Mouse (Mus musculus): ENCODE results near the gene Hoxd13. TPM values are rescaled to one million over a fixed set of nuclear protein-coding genes. Genes with fewer than 3 reads are reported as not detected.
A peak's percentile ranks its signal among the peaks of the same experiment; 100 is the strongest.

The Hoxd13 gene
- polyA plus RNA-seq, 1 experiment from 2014 or later, result not detected

GRCm38 (mm10) chr2:74693432-74693827 is 25.3 kb downstream of the Hoxd13 start:
- 8% methylated on average over 4 of the region's 4 CpGs for WGBS
- 0 out of 2 replicates have a peak, but pooled peaks cover 3% of the 10 kb centered on the region for H3K9me3 ChIP-seq (replicated peaks)
- no peak overlapping the region for H3K27ac ChIP-seq

GRCm38 (mm10) chr2:74694066-74694465 is 26.0 kb downstream of the Hoxd13 start:
- Histone ChIP-seq H3K27ac (no peak overlapping the region), H3K9ac (no peak overlapping the region), H3K9me3 (replicated peaks) (0 out of 2 replicates have a peak, but pooled peaks cover 3% of the 10 kb centered on the region), H3K27me3 (peaks cover 94% of the 10 kb centered on the region), H3K4me1 (peaks cover 10% of the 10 kb centered on the region), H3K36me3 (no peaks in the 10 kb centered on the region), H3K4me3 (no peak overlapping the region), H3K4me2 (replicated peaks) (no peak overlapping the region)
- ATAC-seq (ENCODE audit: low FRiP score), result no peak
- WGBS, result 1% methylated on average over 16 of the region's 16 CpGs

More at GRCm38 (mm10) chr2:74693432-74693827, 25.3 kb downstream of the Hoxd13 start:
- Histone ChIP-seq H3K4me2 (replicated peaks) (no peak overlapping the region), H3K4me3 (no peak overlapping the region), H3K27me3 (peaks cover 95% of the 10 kb centered on the region), H3K36me3 (no peaks in the 10 kb centered on the region), H3K9ac (no peak overlapping the region), H3K4me1 (peaks cover 10% of the 10 kb centered on the region)
- no peak for ATAC-seq (ENCODE audit: low FRiP score)

- H3K27me3 ChIP-seq, result peaks cover 96% of the 10 kb centered on the region
- H3K9me3 ChIP-seq (replicated peaks), result 0 out of 2 replicates have a peak, but pooled peaks cover 3% of the 10 kb centered on the region
- no peak for ATAC-seq (ENCODE audit: low FRiP score)
- no peak overlapping the region for H3K9ac ChIP-seq
- H3K4me3 ChIP-seq, result no peak overlapping the region
- no peak overlapping the region for H3K4me2 ChIP-seq (replicated peaks)
- no peaks in the 10 kb centered on the region for H3K36me3 ChIP-seq
- no peak overlapping the region for H3K27ac ChIP-seq
- H3K4me1 ChIP-seq, result peaks cover 10% of the 10 kb centered on the region
- WGBS, result 11% methylated on average over 1 of the region's 1 CpGs
Measured at GRCm38 (mm10) chr2:74695383-74695782, 27.3 kb downstream of the Hoxd13 start.

- Histone ChIP-seq H3K9ac (no peak overlapping the region), H3K27me3 (peaks cover 99% of the 10 kb centered on the region), H3K4me3 (no peak overlapping the region), H3K9me3 (replicated peaks) (0 out of 2 replicates have a peak, but pooled peaks cover 3% of the 10 kb centered on the region), H3K4me1 (peaks cover 10% of the 10 kb centered on the region), H3K4me2 (replicated peaks) (no peak overlapping the region), H3K27ac (no peak overlapping the region), H3K36me3 (no peaks in the 10 kb centered on the region)
- WGBS, result under 1% methylated on average over 7 of the region's 7 CpGs
- ATAC-seq (ENCODE audit: low FRiP score), result no peak
Measured at GRCm38 (mm10) chr2:74695813-74696430, 27.8 kb downstream of the Hoxd13 start.

- H3K4me1 ChIP-seq, result peaks cover 10% of the 10 kb centered on the region
Measured at GRCm38 (mm10) chr2:74696442-74697335, 28.6 kb downstream of the Hoxd13 start.

GRCm38 (mm10) chr2:74697567-74698121 is 29.5 kb downstream of the Hoxd13 start, which contains the start of gene Hoxd9:
Gene Hoxd9 (plus strand): TSS chr2:74697727.
- Histone ChIP-seq H3K4me3 (peak within 1 kb of the TSS; percentile 24), H3K9ac (no peak within 1 kb of the TSS), H3K27me3 (peaks cover 97% of the 10 kb centered on the region), H3K4me1 (peaks cover 10% of the 10 kb centered on the region), H3K4me2 (replicated peaks) (peak within 1 kb of the TSS; percentile 48), H3K9me3 (replicated peaks) (no peaks in the 10 kb centered on the region), H3K36me3 (no peaks in the 10 kb centered on the region), H3K27ac (no peak within 1 kb of the TSS)
- ATAC-seq (ENCODE audit: low FRiP score), result peak; percentile 80
- under 1% methylated on average over 43 of the region's 43 CpGs for WGBS

More at GRCm38 (mm10) chr2:74696442-74697335, 28.6 kb downstream of the Hoxd13 start:
- Histone ChIP-seq H3K4me3 (no peak overlapping the region), H3K27ac (no peak overlapping the region), H3K4me2 (replicated peaks) (no peak overlapping the region), H3K9me3 (replicated peaks) (no peaks in the 10 kb centered on the region), H3K27me3 (peaks cover 99% of the 10 kb centered on the region), H3K9ac (no peak overlapping the region), H3K36me3 (no peaks in the 10 kb centered on the region)
- no peak for ATAC-seq (ENCODE audit: low FRiP score)
- WGBS, result under 1% methylated on average over 34 of the region's 34 CpGs

GRCm38 (mm10) chr2:74698201-74699052 is 30.3 kb downstream of the Hoxd13 start:
- Histone ChIP-seq H3K27me3 (peaks cover 96% of the 10 kb centered on the region), H3K9me3 (replicated peaks) (no peaks in the 10 kb centered on the region), H3K4me3 (peak overlapping the region; percentile 24), H3K36me3 (no peaks in the 10 kb centered on the region), H3K4me2 (replicated peaks) (peak overlapping the region; percentile 48), H3K9ac (no peak overlapping the region), H3K27ac (no peak overlapping the region), H3K4me1 (peaks cover 10% of the 10 kb centered on the region)
- ATAC-seq (ENCODE audit: low FRiP score), result 0 out of 2 replicates have a peak, but pooled peaks have one; percentile 26
- under 1% methylated on average over 85 of the region's 86 CpGs for WGBS

GRCm38 (mm10) chr2:74699053-74699430 is 30.9 kb downstream of the Hoxd13 start:
- Histone ChIP-seq H3K27ac (no peak overlapping the region), H3K4me3 (no peak overlapping the region), H3K36me3 (no peaks in the 10 kb centered on the region), H3K9me3 (replicated peaks) (no peaks in the 10 kb centered on the region), H3K27me3 (peaks cover 96% of the 10 kb centered on the region), H3K4me1 (peaks cover 10% of the 10 kb centered on the region), H3K4me2 (replicated peaks) (no peak overlapping the region), H3K9ac (no peak overlapping the region)
- ATAC-seq (ENCODE audit: low FRiP score), result no peak
- WGBS, result 1% methylated on average over 17 of the region's 17 CpGs

GRCm38 (mm10) chr2:74699664-74700545 is 31.8 kb downstream of the Hoxd13 start:
- no peaks in the 10 kb centered on the region for H3K36me3 ChIP-seq
- H3K4me1 ChIP-seq, result peaks cover 14% of the 10 kb centered on the region
- no peaks in the 10 kb centered on the region for H3K9me3 ChIP-seq (replicated peaks)
- H3K9ac ChIP-seq, result no peak overlapping the region
- no peak overlapping the region for H3K4me3 ChIP-seq
- H3K4me2 ChIP-seq (replicated peaks), result no peak overlapping the region
- H3K27me3 ChIP-seq, result peaks cover 96% of the 10 kb centered on the region
- no peak overlapping the region for H3K27ac ChIP-seq
- ATAC-seq (ENCODE audit: low FRiP score), result no peak
- 1% methylated on average over 23 of the region's 23 CpGs for WGBS

- Histone ChIP-seq H3K36me3 (no peaks in the 10 kb centered on the region), H3K9me3 (replicated peaks) (no peaks in the 10 kb centered on the region), H3K4me2 (replicated peaks) (no peak overlapping the region), H3K27me3 (peaks cover 92% of the 10 kb centered on the region), H3K4me1 (peaks cover 20% of the 10 kb centered on the region), H3K27ac (no peak overlapping the region), H3K4me3 (no peak overlapping the region), H3K9ac (no peak overlapping the region)
- no peak for ATAC-seq (ENCODE audit: low FRiP score)
- WGBS, result under 1% methylated on average over 22 of the region's 22 CpGs
Measured at GRCm38 (mm10) chr2:74700546-74701112, 32.5 kb downstream of the Hoxd13 start.

Data from hindbrain, embryonic 12.5 days (tissue).